Mouse (Mus musculus) megakaryocyte, embryonic 14.5 days (primary cell): ENCODE data around the gene Arhgef26.

Source experiments
- FLI1 ChIP-seq: IDR thresholded peaks from 2 replicates; pipeline ENCODE4 v1.6.1; 2012; ENCODE audit warnings: low read length, inconsistent platforms, mixed read lengths
- GATA1 ChIP-seq: IDR thresholded peaks from 3 replicates; pipeline ENCODE4 v1.6.1; 2012; ENCODE audit warnings: mixed read lengths, low read length, inconsistent platforms, borderline replicate concordance

GRCm38 (mm10) chr3:62392636-62393035 is 54.5 kb downstream of the Arhgef26 start:
- TF ChIP-seq GATA1 (no peak), FLI1 (no peak)
